Mouse (Mus musculus) retina, embryonic 14.5 days (tissue): ENCODE measurements around the gene Usp2.
"Not testable (repeated sequence)": the region's sequence is repeated elsewhere in the genome, so short reads cannot be mapped to it uniquely, and the experiment has no call there.

Source experiments
- DNase-seq: peaks from one replicate; pipeline ENCODE4 v3.0.0-alpha.2; 2015; ENCODE audit warnings: low spot score

The Usp2 gene

GRCm38 (mm10) chr9:44093612-44094503 is 27.0 kb downstream of the Usp2 start:
- DNase-seq = peak; percentile 79

- DNase-seq = no peak
Observed at GRCm38 (mm10) chr9:44094737-44095136, 27.9 kb downstream of the Usp2 start.

DNA sequence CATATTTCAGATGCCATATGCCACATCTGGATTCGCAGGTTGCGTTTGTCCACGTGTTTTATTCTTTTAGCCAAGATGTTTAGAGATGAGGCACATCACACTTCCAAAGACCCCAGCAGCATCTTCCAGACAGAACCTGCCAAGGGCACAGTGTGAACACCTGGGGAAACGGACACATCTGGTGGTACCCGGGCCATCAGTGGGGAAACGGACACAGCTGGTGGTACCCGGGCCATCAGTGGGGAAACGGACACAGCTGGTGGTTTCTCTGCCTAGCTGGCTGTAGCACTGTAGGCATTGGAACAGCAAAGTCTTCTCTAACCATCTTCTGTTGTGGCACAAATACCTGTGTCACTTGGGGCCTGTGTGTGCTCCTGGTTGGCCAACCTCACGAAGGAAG is 29.0 kb downstream of the Usp2 start:
- no peak for DNase-seq

DNA sequence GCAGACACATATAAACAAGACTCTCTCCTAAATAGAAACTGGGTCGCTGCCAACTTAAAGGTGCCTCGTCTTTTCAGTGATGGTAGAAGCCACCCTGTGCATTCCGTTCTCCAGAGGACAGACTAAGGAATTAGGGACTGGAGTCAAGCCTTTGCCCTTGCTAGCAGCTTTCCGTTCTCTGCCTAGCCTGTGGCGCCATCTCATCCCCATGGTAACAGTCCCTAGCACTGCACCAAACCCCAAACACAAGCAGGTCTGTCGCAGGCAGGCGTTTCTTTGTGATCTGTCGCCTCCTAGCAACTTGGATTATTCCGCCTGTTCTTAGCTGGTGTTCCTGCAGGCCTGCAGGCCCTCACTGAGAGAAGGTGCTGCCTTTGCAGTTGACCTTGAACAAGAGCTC is 29.7 kb downstream of the Usp2 start:
- peak; percentile 61 for DNase-seq

DNA sequence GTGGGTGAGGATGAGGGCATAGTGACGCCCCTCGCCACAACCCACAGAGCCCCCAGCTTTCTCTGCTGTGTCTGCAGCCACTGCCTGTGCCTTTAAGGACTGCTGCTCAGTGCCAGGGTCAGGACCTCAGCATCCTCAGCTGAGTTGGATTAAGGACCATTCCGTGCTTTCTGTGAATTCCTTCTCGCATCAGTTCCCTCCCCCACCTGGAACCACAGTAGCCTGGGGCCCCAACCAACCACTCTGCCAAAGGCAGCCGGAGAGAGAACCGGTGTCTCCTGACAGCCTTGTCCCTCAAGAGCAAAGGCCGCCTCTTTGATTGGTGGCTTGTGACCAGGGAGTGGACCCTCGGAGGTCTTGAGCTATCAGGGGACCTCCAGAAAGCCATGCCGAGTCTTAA is 34.7 kb downstream of the Usp2 start, which contains the start of gene Mfrp:
Mfrp (plus strand) TSS at position 240 of the 400 bp plus-strand sequence.
- no peak for DNase-seq

DNA sequence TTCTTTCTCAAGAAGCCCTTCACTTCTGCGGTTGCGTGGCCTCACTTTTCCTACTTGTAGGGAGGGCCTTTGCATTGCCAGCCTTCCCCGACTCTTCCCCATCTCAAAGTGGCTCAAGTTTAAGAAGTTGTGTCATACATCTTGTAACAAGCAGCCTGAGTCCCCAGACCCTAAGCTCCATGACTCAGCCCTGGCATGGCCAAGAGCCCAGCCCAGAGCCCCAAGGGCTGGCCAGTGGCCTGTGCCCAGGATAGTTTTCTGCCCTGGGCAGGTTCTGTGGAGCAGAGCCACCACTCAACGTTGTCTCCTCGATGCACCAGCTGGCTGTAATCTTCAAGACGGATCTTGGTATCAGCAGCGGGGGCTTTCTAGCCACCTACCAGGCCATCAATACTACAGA is 38.1 kb downstream of the Usp2 start:
- no peak for DNase-seq

- no peak for DNase-seq
Observed at GRCm38 (mm10) chr9:44105781-44106180, 39.0 kb downstream of the Usp2 start.

GRCm38 (mm10) chr9:44106182-44106581 is 39.4 kb downstream of the Usp2 start:
- DNase-seq = no peak

DNA sequence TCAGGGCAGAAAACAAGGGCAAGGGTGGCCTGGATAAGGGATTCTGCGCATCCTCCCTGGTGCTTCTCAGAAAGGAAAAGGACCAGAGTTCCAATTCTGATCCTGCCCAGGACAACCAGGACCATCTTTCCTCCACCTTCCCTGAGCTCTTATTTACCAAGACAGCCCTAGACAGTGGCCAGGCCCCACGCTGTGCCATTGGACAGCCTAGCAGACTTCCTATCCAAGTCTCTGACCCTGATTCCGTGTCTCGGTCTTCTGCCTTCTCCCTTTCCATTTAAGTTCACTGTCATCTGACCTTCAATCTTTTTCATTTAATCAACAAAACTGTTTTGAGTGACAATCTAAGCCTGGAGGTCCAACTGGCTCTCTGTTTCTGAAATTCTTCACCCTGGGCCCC is 39.8 kb downstream of the Usp2 start:
- no peak for DNase-seq

DNA sequence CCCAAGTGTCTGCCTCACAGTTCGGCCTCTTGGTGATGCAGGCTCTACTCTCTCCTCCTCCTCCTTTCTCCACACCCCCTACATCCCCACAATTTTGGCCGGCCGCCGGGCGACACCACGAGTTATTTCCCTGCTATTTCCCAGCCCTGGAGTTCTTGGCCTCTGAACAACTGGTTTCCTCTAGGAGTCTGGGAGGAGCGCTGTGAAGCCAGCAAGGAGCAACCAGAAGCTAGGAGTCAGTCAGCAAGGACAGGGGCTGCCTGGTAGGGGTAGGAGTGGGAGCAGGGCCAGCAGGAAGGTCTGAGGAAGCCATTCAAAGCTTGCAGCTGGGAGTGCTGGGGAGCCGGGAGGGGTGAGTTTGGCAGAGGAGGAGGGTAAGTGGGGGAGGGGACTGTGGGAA is 40.3 kb downstream of the Usp2 start, which contains the start of gene C1qtnf5:
C1qtnf5 (plus strand) TSS at position 136 of the 400 bp plus-strand sequence.
- DNase-seq = no peak

DNA sequence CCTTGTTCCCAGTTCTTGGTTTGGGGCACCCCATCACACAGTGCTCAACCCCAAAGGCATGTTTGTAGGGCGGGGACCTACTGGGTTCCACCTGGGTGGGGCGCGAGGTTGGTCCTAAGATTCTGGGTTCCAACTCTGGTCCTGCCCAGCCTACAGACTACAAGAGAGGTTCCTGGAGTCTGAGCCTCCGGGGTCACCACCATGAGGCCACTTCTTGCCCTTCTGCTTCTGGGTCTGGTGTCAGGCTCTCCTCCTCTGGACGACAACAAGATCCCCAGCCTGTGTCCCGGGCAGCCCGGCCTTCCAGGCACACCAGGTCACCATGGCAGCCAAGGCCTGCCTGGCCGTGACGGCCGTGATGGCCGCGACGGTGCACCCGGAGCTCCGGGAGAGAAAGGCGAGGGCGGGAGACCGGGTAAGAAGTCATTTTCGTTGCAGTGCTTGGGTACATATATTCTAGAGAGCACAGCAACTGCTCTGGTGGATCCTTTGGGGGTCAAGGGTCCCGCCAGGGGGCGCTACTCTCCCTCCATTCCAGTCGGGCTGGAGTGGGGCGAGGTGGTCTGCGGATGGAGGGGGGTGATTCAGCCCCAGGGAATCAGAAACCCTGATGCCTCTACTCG is 40.8 kb downstream of the Usp2 start:
- DNase-seq = peak; percentile 73

- DNase-seq = no peak
Observed at GRCm38 (mm10) chr9:44108269-44109055, 41.6 kb downstream of the Usp2 start.

- DNase-seq = peak; percentile 96
Observed at GRCm38 (mm10) chr9:44109360-44110095, 42.7 kb downstream of the Usp2 start.

DNA sequence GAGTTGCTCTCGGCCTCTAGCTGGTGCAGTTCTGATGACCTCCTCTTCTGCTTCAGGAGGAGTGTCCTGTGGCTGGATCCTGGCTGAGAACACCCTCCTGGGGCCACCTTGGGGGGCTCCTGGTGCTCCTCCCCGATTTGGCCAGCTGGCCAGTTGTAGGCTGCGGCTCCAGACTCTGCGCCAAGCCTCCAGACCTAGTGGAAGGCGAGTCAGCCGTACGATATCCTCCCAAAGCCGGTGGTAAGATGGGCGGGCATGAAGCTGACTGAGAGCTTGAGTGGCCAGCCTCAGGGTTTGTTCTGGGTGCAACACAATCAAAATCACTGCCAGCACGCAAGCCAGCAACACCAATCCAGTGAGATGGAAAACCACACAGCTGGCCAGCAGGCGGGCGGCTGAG is 45.1 kb downstream of the Usp2 start:
- DNase-seq = not testable (repeated sequence)

DNA sequence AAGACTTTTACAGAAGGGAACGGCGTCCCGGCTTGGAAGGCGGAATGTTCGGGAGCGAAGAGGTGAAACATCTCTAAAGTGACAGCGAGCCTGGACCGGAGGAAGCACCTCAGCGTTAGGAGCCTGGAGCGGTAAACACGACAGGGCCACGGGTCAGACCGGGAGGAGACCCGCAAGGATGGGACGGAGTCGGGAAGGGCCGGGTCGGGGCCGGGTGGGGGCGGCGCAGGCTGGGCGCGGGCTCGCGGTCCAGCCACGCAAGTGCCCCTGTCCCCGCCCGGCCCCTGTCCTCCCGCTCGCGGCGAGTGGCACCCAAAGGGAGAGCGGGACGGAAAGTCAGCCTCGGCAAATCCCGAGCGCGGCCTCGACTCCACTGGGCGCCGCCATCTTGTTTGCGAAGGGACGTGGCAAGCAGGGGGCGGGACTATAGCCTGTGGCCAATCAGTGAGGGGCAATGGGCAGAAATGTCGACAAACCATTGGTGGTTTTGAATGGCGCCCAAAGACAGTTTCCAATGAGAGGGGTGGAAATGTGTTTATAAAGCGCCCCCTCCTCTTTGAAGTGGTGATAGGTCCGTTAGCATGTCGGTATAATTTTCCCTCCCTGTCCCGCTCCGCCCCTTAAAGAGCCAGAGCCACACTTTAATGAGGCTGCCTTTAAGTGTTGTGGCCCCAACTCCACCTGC is 46.4 kb downstream of the Usp2 start, which contains the start of the genes Gm49380 and Rnf26:
Gm49380 (minus strand) TSS at position 396 of the 685 bp plus-strand sequence.
Rnf26 (minus strand) TSS at position 413 of the 685 bp plus-strand sequence.
- DNase-seq = peak; percentile 98

DNA sequence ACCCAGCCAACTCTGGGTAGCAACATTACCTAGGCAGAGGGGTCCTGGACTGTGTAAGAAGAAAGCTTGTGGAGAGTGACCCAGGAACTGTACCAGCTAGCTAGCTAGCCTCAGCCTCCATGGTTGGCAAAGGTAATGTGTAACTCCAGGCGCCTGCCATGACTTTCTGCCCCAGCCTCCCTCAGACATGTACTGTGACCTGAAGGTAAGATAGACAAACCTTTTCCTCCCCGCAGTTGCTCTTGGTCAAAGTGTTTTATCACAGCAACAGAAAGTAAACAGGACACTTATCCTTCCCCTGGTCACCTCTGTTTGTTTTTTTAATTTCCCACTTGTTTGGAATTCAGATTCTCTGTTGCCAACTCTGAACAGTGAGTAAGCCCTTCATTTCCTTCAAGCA is 47.6 kb downstream of the Usp2 start:
- no peak for DNase-seq

GRCm38 (mm10) chr9:44115599-44115998 is 48.8 kb downstream of the Usp2 start:
- no peak for DNase-seq

DNA sequence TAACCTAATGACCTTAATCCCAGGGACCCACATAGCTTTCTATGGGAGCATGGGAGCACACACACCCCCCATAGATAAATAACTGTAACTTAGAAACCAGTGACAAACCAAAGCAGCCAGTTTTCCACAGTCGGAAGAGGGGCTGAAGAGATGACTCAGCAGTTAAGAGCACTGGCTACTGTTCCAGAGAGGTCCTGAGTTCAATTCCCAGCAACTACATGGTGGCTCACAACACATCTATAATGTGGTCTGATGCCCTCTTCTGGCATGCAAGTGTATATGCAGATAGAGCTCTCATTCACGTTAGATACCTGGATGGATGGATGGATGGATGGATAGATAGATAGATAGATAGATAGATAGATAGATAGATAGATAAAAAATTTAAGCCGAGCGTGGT is 49.4 kb downstream of the Usp2 start:
- DNase-seq = no peak

DNA sequence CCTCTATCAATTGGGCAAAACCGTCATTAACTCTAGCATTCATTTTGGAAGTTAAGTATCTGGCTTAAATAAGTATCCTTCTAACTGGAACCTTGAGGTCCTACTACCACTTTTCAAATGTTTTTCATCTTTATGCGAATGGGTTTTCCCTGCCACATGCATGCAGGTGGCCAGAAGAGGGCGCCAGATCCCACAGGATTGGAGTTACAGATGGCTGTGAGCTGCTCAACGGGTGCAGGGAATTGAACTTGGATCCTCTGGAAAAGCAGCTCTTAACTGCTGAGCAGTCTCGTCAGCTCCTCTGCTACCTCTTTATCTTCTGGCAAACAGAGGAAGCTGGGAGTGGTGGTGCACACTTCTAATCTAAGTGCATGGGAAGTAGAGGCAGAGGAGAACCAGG is 52.2 kb downstream of the Usp2 start:
- DNase-seq = peak; percentile 43

DNA sequence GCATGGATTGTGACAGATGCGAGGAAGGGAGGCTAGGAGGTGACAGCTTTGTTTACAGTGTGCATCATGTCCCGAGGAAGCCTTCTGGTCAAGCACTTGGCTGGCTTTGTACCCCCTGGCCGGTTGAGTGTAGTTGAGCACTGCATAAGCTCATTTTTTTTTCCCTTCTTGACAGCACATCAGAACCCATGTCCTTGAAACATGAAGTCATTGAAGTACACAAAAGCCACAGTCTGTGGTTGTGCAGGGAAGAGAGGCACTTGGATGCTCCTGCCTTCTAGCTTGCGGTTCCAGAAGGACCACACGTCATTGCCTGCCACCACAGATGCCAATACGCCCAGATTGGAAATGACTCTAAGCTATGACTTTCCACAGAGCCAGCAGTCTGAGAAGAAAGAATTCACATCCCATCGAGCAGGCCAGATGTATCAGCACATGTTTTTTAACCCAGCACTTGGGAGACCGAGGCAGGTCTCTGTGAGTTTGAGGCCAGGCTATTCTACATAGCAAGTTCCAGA is 53.2 kb downstream of the Usp2 start:
- DNase-seq = no peak

DNA sequence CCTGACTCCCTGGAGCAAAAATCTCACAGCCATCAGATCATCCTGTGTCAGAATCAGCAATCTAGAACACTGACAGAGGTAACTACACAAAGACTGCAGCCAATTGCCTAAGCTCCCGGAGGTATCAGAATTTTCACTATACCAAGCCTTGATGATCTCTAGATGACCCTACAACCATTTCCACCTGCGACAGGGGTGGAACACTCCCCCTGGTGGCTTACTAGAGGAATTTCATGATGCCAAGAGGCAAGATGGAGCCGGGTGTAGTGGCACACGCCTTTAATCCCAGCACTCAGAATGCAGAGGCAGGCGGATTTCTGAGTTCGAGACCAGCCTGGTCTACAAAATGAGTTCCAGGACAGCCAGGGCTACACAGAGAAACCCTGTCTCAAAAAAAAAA is 57.5 kb downstream of the Usp2 start:
- DNase-seq = peak; percentile 45
